Mouse (Mus musculus) kidney, embryonic 14.5 days (tissue): ENCODE data around the gene Art2b. TPM values are rescaled to one million over a fixed set of nuclear protein-coding genes. Genes with fewer than 3 reads are reported as not detected.
"Not testable (repeated sequence)": the region's sequence is repeated elsewhere in the genome, so short reads cannot be mapped to it uniquely, and the experiment has no call there.

Source experiments
- ATAC-seq: fragments of 200-750 bp; cut with Nextera tagmentation; 2 replicates; pipeline ENCODE4 v1.8.0; 2017; ENCODE audit warnings: moderate number of reproducible peaks, mild to moderate bottlenecking, moderate TSS enrichment, moderate library complexity; ENCODE audit not compliant: low FRiP score, low TSS enrichment
- H3K27ac ChIP-seq: fragments of 300-500 bp; sonication (generic); 2 replicates; pipeline ENCODE4 v1.5.1; 2014; ENCODE audit warnings: low read depth, mild to moderate bottlenecking, low read length, moderate library complexity, mixed read lengths
- H3K27me3 ChIP-seq: fragments of 300-500 bp; sonication (generic); 2 replicates; pipeline ENCODE4 v1.6.1; 2014; ENCODE audit warnings: mild to moderate bottlenecking, low read length; ENCODE audit not compliant: control insufficient read depth, insufficient read depth
- H3K36me3 ChIP-seq: fragments of 300-500 bp; sonication (generic); 2 replicates; pipeline ENCODE4 v1.6.1; 2014; ENCODE audit warnings: low read length, mixed read lengths; ENCODE audit not compliant: control insufficient read depth, insufficient read depth
- H3K4me1 ChIP-seq: fragments of 300-500 bp; sonication (generic); 2 replicates; pipeline ENCODE4 v1.6.1; 2014; ENCODE audit warnings: low read length, mixed read lengths; ENCODE audit not compliant: control insufficient read depth, insufficient read depth
- H3K4me2 ChIP-seq: fragments of 300-500 bp; sonication (generic); replicated peaks from 2 replicates; pipeline ENCODE4 v1.6.1; 2014; ENCODE audit warnings: low read depth, mild to moderate bottlenecking, low read length
- H3K4me3 ChIP-seq: fragments of 300-500 bp; sonication (generic); 2 replicates; pipeline ENCODE4 v1.5.1; 2014; ENCODE audit warnings: mild to moderate bottlenecking, low read length
- H3K9ac ChIP-seq: fragments of 300-500 bp; sonication (generic); 2 replicates; pipeline ENCODE4 v1.6.1; 2014; ENCODE audit warnings: low read depth, mild to moderate bottlenecking, low read length, moderate library complexity
- H3K9me3 ChIP-seq: fragments of 300-500 bp; sonication (generic); 2 replicates; pipeline ENCODE4 v1.6.1; 2016; ENCODE audit warnings: low read length; ENCODE audit not compliant: control insufficient read depth
- WGBS: fragments of 180-500 bp; shearing (Covaris S2); extraction: QIAGEN DNeasy Blood & Tissue Kit; methylation state at CpG from one replicate; pipeline ENCODE4 v1.1.7; 2014; 5-methylcytosine and 5-hydroxymethylcytosine counted together
- polyA plus RNA-seq: library from polyadenylated mRNA; unstranded; fragments of >200 nt; fragmentation: Nextera tagmentation; extraction: Ambion mirVana; gene quantifications from 2 replicates; pipeline ENCODE4 v1.2.1, GENCODE M21; 2014

Gene Art2b
- polyA plus RNA-seq, 1 experiment from 2014 or later: not detected

DNA sequence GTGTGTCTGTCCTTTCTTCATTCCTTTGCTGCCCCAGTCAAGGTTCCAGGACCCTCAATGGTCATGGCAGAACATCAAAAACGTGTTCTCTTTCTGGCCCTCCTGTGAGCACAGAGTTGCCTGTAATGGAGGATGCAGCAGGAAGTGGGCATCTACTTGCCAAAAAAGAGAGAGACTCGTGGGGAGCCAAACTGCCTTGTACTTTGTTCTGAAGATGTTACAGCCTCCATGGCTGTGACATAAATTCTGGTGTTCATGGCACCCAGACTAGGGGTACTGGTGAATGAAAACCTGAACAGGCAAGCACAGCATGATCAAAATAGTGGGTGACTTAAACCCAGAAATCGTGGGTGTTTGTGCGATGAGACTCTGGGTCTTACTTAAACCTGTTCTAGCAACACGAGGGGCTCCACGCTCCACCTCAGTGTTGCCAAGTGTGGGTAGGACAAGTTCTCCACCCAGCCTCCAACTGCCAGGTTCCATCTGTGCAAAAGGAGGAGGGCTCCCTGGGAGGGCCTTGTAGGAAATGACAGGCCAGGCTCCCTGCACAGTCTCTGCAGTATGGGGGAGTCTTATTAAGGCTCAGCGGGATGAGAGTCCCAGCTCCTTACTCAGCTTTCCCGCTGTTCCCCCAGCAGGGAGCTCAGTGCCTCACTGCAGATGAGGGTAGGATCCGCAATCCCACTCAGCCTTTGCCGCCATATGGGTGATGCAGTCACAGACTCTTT, 32.2 kb upstream of the Art2b start:
- Histone ChIP-seq H3K4me1 (no peaks in the 10 kb centered on the region), H3K9me3 (no peaks in the 10 kb centered on the region), H3K36me3 (no peaks in the 10 kb centered on the region), H3K27me3 (no peaks in the 10 kb centered on the region), H3K9ac (no peak overlapping the region), H3K4me3 (no peak overlapping the region), H3K4me2 (no peak overlapping the region), H3K27ac (no peak overlapping the region)
- WGBS: 72% methylated on average over 10 of the region's 10 CpGs
- no peak for ATAC-seq

DNA sequence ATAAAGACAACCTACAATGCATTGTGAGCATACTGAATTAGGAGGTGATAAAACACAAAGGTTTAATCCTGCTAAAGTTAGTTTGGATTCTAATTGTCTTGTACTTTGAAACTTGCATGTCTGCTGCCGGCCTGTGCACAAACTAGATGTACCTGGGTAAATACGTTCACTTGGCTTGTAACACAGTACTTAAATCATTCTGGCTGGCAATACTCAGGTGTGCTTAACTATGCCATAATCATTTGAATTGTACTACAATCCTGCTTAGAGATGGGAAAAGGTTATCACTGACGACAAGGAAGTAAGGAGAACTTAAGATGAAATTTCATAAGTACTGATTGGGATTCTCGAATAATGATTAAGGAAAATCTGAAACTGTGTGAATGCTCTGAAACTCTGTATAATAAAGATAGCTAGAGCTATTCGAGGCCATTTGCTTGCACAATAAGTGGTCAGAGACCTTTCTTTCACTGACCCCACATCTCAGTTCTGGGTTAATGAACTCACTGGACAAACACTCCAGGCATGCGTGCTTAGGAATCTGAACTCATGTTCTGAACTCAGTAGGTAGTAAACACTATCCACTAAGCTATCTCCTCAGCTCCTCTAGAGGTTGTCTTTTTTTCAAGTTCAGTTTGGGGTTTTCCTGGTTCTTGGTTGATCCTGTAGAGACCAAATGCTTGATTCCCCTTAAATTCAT, 30.9 kb upstream of the Art2b start:
- no peaks in the 10 kb centered on the region for H3K4me1 ChIP-seq
- H3K4me3 ChIP-seq: no peak overlapping the region
- 78% methylated on average over 6 of the region's 6 CpGs for WGBS
- H3K36me3 ChIP-seq: no peaks in the 10 kb centered on the region
- H3K27ac ChIP-seq: no peak overlapping the region
- H3K9ac ChIP-seq: no peak overlapping the region
- H3K4me2 ChIP-seq: no peak overlapping the region
- no peak for ATAC-seq
- H3K9me3 ChIP-seq: no peaks in the 10 kb centered on the region
- no peaks in the 10 kb centered on the region for H3K27me3 ChIP-seq

DNA sequence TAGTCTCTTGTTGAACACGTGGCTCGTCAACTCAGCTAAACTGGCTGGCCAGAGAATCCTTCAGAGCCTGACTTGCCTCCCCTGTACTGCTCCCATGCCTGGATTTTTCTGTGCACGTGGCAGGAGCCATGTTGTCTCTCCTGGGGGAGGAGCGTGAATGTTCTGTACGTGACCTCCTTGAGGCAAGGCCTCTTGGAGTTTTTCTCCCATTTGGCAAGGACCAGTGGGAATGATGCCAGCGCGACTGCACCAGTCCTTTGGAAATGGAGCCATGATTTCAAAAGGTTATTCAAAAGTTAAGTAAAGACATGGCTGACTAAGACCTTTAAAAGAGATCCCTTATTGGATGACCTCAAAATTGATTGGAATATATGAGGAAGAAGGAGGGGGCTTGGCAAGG, 30.0 kb upstream of the Art2b start:
- Histone ChIP-seq H3K9ac (no peak overlapping the region), H3K4me3 (no peak overlapping the region), H3K36me3 (no peaks in the 10 kb centered on the region), H3K9me3 (no peaks in the 10 kb centered on the region), H3K27me3 (no peaks in the 10 kb centered on the region), H3K4me2 (no peak overlapping the region), H3K27ac (no peak overlapping the region), H3K4me1 (no peaks in the 10 kb centered on the region)
- ATAC-seq: no peak
- WGBS: 79% methylated on average over 7 of the region's 7 CpGs

DNA sequence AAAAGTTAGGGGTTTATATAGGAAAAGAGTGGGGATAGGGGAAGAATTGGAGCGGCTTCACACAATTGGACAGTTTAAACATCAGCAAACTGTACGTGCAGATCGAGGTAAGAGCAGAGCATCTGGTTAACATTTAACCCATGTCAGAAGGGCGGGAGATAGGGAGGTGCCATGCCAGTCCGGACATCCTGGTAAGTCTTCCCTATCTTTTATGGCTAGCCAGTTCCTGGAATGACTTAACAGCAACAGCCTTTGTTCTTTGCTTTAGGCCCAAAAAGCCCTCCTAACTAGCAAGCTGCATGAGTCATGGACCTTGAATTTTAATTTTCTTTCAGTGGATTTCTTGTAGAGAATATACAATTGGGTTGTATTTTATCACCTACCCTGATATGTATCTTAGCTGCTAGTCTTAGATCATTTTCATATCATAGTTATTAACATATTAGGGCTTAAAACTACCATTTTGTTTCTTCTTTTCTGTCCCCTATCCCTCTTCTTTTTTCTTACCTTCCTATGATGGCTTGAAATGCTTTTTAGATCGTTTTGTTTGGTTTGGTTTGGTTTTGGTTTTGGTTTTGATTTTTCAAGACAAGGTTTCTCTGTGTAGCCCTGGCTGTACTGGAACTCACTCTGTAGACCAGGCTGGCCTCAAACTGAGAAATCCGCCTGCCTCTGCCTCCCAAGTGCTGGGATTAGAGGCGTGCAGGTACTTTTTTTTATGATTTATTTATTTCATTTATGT, 27.6 kb upstream of the Art2b start:
- not testable (repeated sequence) for H3K4me2 ChIP-seq, H3K27ac ChIP-seq, H3K9ac ChIP-seq, H3K27me3 ChIP-seq, H3K4me3 ChIP-seq, ATAC-seq, H3K9me3 ChIP-seq, H3K36me3 ChIP-seq, H3K4me1 ChIP-seq
- WGBS: 77% methylated on average over 8 of the region's 8 CpGs

DNA sequence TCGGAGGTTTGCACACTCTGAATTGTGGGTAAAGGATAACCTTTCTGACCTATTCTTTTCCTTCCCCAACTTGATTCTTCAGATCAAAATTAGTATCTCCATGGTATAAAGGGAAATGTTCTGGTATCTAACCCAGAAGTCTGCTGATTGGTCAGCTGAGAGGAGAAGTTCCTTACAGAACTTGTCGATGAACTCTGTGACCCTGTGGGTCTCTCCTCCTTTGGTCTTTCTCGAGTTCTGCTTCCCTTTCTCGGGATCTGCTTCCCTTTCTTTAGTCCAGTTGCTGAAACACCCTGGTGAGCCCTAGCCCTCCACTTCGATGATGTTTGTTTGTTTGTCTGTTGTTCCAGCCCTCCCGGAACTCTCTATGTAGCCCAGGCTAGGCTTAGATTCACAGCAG, 22.4 kb upstream of the Art2b start:
- Histone ChIP-seq H3K27me3 (no peaks in the 10 kb centered on the region), H3K4me3 (no peak overlapping the region), H3K4me1 (no peaks in the 10 kb centered on the region), H3K9ac (no peak overlapping the region), H3K27ac (no peak overlapping the region), H3K36me3 (no peaks in the 10 kb centered on the region), H3K4me2 (no peak overlapping the region), H3K9me3 (no peaks in the 10 kb centered on the region)
- no peak for ATAC-seq
- 72% methylated on average over 6 of the region's 6 CpGs for WGBS

DNA sequence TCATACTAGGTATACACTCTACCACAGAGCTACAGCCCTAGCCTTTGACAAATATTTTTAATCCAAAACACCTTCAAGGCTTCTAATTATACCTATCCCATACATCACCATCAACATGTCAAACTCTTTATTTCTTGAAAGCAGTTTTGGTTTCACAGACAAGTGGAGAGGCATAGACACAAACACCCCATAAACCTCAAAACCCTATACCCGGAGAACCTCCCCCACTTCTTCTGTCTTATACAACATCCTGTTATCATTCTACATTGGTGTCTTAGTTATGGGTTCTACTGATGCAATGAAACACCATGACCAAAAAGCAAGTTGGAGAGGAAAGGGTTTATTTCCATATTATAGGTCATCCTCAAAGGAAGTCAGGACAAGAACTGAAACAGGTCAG, 15.0 kb upstream of the Art2b start:
- 75% methylated on average over 1 of the region's 1 CpGs for WGBS
- Histone ChIP-seq H3K4me3 (no peak overlapping the region), H3K27me3 (no peaks in the 10 kb centered on the region), H3K9me3 (no peaks in the 10 kb centered on the region), H3K4me1 (no peaks in the 10 kb centered on the region), H3K36me3 (no peaks in the 10 kb centered on the region), H3K4me2 (no peak overlapping the region), H3K9ac (no peak overlapping the region), H3K27ac (no peak overlapping the region)
- no peak for ATAC-seq

DNA sequence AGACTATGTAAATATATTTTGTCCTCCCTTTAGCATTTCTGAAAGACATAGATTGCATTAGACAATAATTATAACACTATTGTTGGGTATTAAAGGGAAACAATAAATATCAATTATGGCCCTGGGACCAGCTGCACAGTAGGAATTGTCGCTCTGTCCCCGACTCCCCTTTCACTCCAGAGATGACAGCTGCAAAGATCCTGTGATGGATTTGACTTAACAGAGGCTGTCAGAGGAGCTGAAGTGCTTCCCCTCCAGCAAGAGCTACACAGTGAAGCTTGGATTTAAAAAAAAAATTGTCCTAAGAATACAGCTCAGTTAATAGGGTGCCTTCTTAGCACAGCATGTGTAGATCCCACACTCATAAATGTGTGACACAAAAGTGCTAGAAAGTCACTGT, 13.1 kb upstream of the Art2b start:
- 57% methylated on average over 2 of the region's 2 CpGs for WGBS
- Histone ChIP-seq H3K4me3 (no peak overlapping the region), H3K27ac (no peak overlapping the region)

DNA sequence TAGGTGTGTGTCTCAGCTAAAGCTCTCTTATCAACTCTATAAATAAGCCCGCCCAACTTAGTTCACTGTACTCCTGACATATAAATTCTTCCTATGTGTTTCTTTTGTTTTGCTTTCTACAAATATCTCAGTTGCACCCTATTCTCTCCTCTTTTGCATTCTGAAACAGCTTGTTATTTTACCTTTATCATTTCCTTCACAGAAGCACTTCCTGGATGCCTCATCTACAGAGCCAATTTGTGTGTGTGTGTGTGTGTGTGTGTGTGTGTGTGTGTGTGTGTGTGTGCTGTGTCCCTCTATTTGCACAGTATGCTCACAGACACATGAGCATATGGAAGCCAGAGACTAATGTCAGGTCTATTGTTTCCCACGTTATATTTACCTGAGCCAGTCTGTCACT, 9.6 kb upstream of the Art2b start:
- Histone ChIP-seq H3K27ac (no peak overlapping the region), H3K4me2 (no peak overlapping the region), H3K4me3 (no peak overlapping the region), H3K27me3 (no peaks in the 10 kb centered on the region), H3K9me3 (no peaks in the 10 kb centered on the region), H3K36me3 (no peaks in the 10 kb centered on the region), H3K4me1 (no peaks in the 10 kb centered on the region), H3K9ac (no peak overlapping the region)
- no peak for ATAC-seq
- WGBS: 86% methylated on average over 2 of the region's 2 CpGs

More for the DNA sequence above, 13.1 kb upstream of the Art2b start:
- Histone ChIP-seq H3K27me3 (no peaks in the 10 kb centered on the region), H3K4me1 (no peaks in the 10 kb centered on the region), H3K9ac (no peak overlapping the region), H3K36me3 (no peaks in the 10 kb centered on the region), H3K4me2 (no peak overlapping the region), H3K9me3 (no peaks in the 10 kb centered on the region)
- ATAC-seq: no peak

DNA sequence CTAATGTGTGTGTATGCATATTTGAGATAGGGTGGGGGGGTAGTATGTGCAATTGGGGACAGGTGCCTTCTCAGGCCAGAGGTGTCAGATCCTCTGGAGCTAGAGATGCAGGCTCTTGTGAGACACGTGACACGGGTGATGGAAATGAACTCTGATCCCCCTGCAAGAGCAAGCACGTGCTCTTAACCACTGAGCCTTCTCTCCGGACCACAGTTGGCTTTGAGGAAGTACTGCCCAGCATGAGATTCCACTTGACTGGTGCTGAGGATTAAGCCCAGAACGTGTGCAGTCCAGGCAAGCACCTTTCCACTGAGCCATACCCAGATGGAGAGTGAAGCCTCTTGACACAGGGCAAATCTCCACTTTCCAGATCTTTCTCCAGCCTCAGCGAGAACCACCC, 1.1 kb downstream of the Art2b start:
- H3K4me2 ChIP-seq, H3K4me3 ChIP-seq, H3K27me3 ChIP-seq, ATAC-seq, H3K27ac ChIP-seq, H3K36me3 ChIP-seq, H3K4me1 ChIP-seq, H3K9ac ChIP-seq, H3K9me3 ChIP-seq: not testable (repeated sequence)
- WGBS: 68% methylated on average over 6 of the region's 6 CpGs
